Comparison of ENCODE assay signal across 12 mouse cellular contexts in the genomic region with DNA sequence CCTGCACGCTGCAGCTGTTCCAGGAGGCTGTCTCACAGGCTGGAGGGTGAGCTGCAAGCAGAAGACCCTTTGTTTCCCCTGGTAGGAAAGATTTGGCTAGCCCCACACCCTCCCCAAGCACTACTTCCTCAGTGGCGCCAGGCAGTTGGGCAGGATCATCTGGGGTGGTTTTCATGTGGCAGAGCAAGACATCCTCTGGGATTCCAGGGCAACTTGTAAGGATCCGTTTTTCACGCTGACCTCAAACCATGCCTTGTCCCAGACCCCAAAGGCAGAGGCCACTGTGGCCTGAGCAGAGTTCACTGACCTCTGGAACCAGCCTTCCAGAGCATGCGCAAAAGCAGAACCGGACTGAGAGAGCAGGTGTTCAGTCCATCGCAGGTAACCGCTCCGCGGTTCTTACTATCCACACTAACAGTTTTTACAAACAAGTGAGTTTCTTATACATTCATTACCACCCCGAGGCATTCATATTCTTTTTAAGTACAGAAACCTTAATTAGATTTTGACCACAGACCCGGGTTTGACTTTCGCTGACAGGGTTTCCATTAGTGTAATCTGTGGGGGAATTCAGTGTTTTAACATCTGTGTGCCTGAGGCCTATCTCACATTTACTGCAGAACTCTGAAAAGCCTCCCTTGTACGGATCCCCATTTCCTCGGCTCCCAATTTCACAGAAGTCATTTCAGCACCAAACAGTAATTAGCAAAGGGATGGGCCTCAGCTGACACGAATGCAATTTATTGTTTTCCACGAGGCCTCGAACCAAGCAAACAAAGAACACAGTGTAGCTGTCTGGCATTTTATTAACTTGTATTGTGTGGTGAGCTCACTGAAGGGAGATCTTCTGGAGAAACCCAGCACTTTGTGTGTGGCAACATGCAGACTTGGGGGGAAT.
DNase-seq lines count a peak whose midpoint lies in the region; ATAC-seq and TF ChIP-seq lines count a peak whose summit lies in the region.
"Had no signal": no experiment of that assay in that cellular context is flagged by ENCODE, and none has a peak within 500 bp of the region (broad histone marks: within the 10 kb centered on the region; RNA-seq: fewer than 3 reads in every experiment).

No protein-coding gene starts in this region.

- WGBS in forebrain, embryonic 13.5 days = 35% methylated on average over 18 of the region's 18 CpGs
- WGBS in hindbrain, postnatal 0 days = 42% methylated on average over 18 of the region's 18 CpGs
- 34% methylated on average over 18 of the region's 18 CpGs for WGBS in neural tube, embryonic 11.5 days

- peaks cover 39% of the 10 kb centered on the region for H3K4me1 ChIP-seq in forebrain, embryonic 13.5 days
- peaks cover 4% of the 10 kb centered on the region; the same call in 1 of the 2 replicates for H3K4me1 ChIP-seq in hindbrain, postnatal 0 days (ENCODE audit: insufficient read depth, low read length)
- peaks cover 6% of the 10 kb centered on the region for H3K4me1 ChIP-seq in neural tube, embryonic 11.5 days (ENCODE audit: control insufficient read depth, insufficient read depth, low read length)

- H3K27me3 ChIP-seq in forebrain, embryonic 13.5 days = peaks cover 34% of the 10 kb centered on the region
- H3K27me3 ChIP-seq in hindbrain, postnatal 0 days (ENCODE audit: insufficient read depth, low read length) = no peaks in the 10 kb centered on the region
- H3K27me3 ChIP-seq in neural tube, embryonic 11.5 days (ENCODE audit: control insufficient read depth, insufficient read depth, low read length) = no peaks in the 10 kb centered on the region
- H3K27me3 ChIP-seq: liver, embryonic 12.5 days had no signal

- H3K27ac ChIP-seq in forebrain, embryonic 13.5 days = peak overlapping the region; percentile 32
- peak overlapping the region; percentile 26; the same call in 1 of the 2 replicates for H3K27ac ChIP-seq in hindbrain, postnatal 0 days
- H3K27ac ChIP-seq in neural tube, embryonic 11.5 days (ENCODE audit: low read depth, low read length) = peak overlapping the region; percentile 50; the same call in 1 of the 2 replicates
- H3K27ac ChIP-seq: heart, adult 2 months; liver, embryonic 12.5 days had no signal

- DNase-seq in kidney, adult 9 months = peak; percentile 11
- no peak for DNase-seq in kidney, postnatal 4 days
- peak; percentile 24 for DNase-seq in hindbrain, postnatal 0 days (ENCODE audit: low spot score)
- DNase-seq in neural tube, embryonic 11.5 days (ENCODE audit: low spot score) = peak; percentile 49
- DNase-seq in spleen, postnatal 36 days (ENCODE audit: low spot score in 2 of 2) = no peak
- DNase-seq in T-cell, adult 2 months (ENCODE audit: low spot score) = no peak
- no peak for DNase-seq in kidney, postnatal 14 days
- DNase-seq: cerebellum, adult 11 months; heart, adult 2 months; lung, postnatal 36 days had no signal

- H3K9me3 ChIP-seq in forebrain, embryonic 13.5 days (replicated peaks) = no peaks in the 10 kb centered on the region
- no peaks in the 10 kb centered on the region for H3K9me3 ChIP-seq in hindbrain, postnatal 0 days (ENCODE audit: low read length)
- H3K9me3 ChIP-seq in neural tube, embryonic 11.5 days (ENCODE audit: control insufficient read depth, low read length) = no peaks in the 10 kb centered on the region
- H3K9me3 ChIP-seq: liver, embryonic 12.5 days had no signal

- no peaks in the 10 kb centered on the region for H3K36me3 ChIP-seq in forebrain, embryonic 13.5 days (ENCODE audit: poor library complexity, severe bottlenecking)
- H3K36me3 ChIP-seq in hindbrain, postnatal 0 days (ENCODE audit: insufficient read depth, low read length) = no peaks in the 10 kb centered on the region
- no peaks in the 10 kb centered on the region for H3K36me3 ChIP-seq in neural tube, embryonic 11.5 days (ENCODE audit: control insufficient read depth, insufficient read depth, low read length)
- H3K36me3 ChIP-seq: liver, embryonic 12.5 days had no signal

- H3K4me2 ChIP-seq in forebrain, embryonic 13.5 days = no peak overlapping the region
- H3K4me2 ChIP-seq in hindbrain, postnatal 0 days (ENCODE audit: low read depth, low read length) = no peak overlapping the region
- no peak overlapping the region for H3K4me2 ChIP-seq in neural tube, embryonic 11.5 days (ENCODE audit: low read depth)
- H3K4me2 ChIP-seq: liver, embryonic 12.5 days had no signal

- no peak overlapping the region for H3K4me3 ChIP-seq in forebrain, embryonic 13.5 days
- no peak overlapping the region for H3K4me3 ChIP-seq in hindbrain, postnatal 0 days (ENCODE audit: low read length)
- H3K4me3 ChIP-seq in neural tube, embryonic 11.5 days (ENCODE audit: low read depth, low read length) = no peak overlapping the region
- H3K4me3 ChIP-seq: heart, adult 2 months; liver, embryonic 12.5 days had no signal

- no peak for TF ChIP-seq CTCF in hindbrain, postnatal 0 days (IDR thresholded peaks at IDR 0.05; ENCODE audit: low read depth)

- peak; percentile 59 for ATAC-seq in forebrain, embryonic 13.5 days
- ATAC-seq in hindbrain, postnatal 0 days = no peak
- ATAC-seq in neural tube, embryonic 11.5 days (ENCODE audit: insufficient read depth, low FRiP score, low TSS enrichment) = peak; percentile 83
- ATAC-seq: liver, embryonic 12.5 days had no signal

- H3K9ac ChIP-seq in forebrain, embryonic 13.5 days = no peak overlapping the region; the same call in 1 of the 2 replicates
- H3K9ac ChIP-seq in hindbrain, postnatal 0 days (replicated peaks; ENCODE audit: low read length) = no peak overlapping the region
- H3K9ac ChIP-seq in neural tube, embryonic 11.5 days (ENCODE audit: low read length) = no peak overlapping the region; the same call in 1 of the 2 replicates
- H3K9ac ChIP-seq: liver, embryonic 12.5 days had no signal

Comparison
In these comparisons a context has a peak if more than half of its experiments do, and no peak if none do; other contexts are left out.
1. DNase-seq: peak in kidney, adult 9 months (single experiment), hindbrain, postnatal 0 days (single experiment) and neural tube, embryonic 11.5 days (single experiment); none in kidney, postnatal 4 days (0 of 2), spleen, postnatal 36 days (0 of 2), T-cell, adult 2 months (single experiment) and kidney, postnatal 14 days (single experiment).
2. Peak in every context shown above with its lines, with median percentiles within 50 percentile points of each other: H3K27ac ChIP-seq.